Mouse (Mus musculus) embryonic stem cell, embryonic (primary cell): ENCODE data around the gene Sf3b1.
"Not testable (repeated sequence)": the region's sequence is repeated elsewhere in the genome, so short reads cannot be mapped to it uniquely, and the experiment has no call there.

ENCODE experiments used
- CTCF ChIA-PET, 4 experiments: fragments of 300-600 bp in 2 of 4; fragments of 350-600 bp in 2 of 4; sonication (Branson Sonifier 250); formaldehyde crosslinking; loops; one replicate each; lab custom pipeline; 2022; ENCODE audit warnings: inconsistent platforms in 2 of 4; lab: Charles Lee
- POLR2A ChIA-PET, 4 experiments: fragments of 300-600 bp in 2 of 4; fragments of 350-600 bp in 2 of 4; sonication (Branson Sonifier 250); formaldehyde crosslinking; loops; one replicate each; lab custom pipeline; 2022; ENCODE audit warnings: antibody characterized with exemption in 4 of 4, inconsistent platforms in 1 of 4; lab: Charles Lee

The Sf3b1 gene

DNA sequence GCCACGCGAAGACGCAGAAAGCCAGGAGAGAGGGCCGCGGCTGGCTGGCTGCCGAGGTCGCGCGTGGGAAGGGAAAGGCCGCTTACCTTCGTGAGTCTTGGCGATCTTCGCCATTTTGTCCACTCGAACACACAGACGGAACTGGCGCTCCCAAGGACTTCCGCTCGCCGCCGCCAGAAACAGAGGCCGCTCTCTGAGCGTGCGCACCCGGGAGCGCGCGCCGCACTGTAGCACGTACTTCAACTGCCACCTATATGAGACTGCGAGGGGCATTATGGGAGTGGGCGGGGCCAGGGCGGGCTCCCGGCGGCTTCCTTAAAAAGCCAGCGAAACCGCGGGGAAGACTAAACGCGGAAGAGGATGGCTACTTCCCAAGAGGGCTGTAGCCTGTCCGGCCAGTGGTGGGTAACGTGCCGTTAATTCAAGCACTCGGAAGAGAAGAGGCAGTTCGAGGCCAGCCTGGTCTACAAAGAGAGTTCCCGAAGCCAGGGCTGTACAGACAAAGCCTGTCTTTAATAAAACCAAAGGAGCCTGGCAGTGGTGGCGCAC is at the start of gene Sf3b1:
TSS of gene Sf3b1 (minus strand) at position 229 of the 549 bp plus-strand sequence.
- ChIA-PET CTCF (no interaction called here), POLR2A (interaction anchor here in 2 of 4 experiments (0.6 to 2.4 kb wide), 9 partner anchors 15 to 456 kb away, joined by 3 to 13 read pairs (median 3); partner anchors contain the start of genes Coq10b (in 2 of the 2) and Mob4 (in 1 of the 2))

DNA sequence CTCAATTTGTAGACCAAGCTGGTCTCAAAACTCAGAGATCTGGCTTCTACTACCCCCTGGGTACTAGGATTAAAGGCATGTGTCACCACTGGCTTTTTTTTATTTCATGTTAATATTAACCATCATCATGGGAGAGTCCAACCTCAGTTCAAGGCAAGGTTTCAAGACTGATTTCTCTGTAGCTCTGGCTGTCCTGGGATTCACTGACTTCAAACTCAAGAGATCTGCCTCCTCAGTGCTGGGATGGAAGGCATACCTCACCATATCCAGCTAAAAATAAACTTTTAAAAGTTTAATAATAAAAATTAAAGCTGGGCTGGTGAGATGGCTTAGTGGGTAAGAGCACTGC is 49.1 kb upstream of the Sf3b1 start:
- ChIA-PET POLR2A (interaction anchor here (0.5 to 2.7 kb wide), 25 partner anchors 9 to 1980 kb away, joined by 3 to 38 read pairs (median 4); partner anchors contain the start of genes Hspd1 (in 3 of the 4), Hspe1 (in 3 of the 4) and Mob4 (in 1 of the 4)), CTCF (no interaction called here)

DNA sequence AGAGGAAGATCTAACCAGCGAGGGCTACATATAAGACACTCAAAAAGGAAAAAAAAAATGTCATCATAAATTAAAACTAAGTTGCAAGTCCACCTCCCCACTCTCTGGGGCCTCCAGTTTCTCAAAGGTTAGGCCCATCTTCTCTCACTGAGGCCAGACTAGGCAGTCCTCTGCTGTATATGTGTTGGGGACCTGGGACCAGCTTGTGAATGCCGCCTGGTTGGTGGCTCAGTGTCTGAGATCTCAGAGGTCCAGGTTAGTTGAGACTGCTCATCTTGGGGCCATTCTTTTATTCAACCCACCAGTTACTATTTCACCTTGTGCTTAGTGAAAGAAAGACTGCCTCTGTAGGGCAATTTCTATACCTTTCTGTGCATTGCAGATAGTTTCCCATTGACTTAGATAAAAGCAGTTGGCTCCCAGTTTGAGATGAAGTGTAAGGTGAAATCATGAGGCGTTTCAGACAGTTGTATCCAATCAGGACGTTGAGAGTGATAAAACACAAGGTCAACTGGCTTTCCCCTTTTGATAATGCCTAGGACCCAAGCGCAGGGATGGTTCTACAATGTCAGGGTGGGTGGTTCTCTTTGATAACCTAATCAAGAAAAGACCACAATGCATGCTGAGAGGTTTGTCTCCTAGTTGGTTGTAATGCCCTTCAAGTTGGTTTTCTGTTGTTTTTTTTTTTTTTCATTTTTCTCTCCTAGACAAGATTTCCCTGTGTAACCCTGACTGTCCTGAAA is 48.5 kb upstream of the Sf3b1 start:
- ChIA-PET POLR2A (interaction anchor here (0.5 to 2.7 kb wide), 21 partner anchors 9 to 1980 kb away, joined by 3 to 38 read pairs (median 5); partner anchors contain the start of genes Hspd1 (in 3 of the 4), Hspe1 (in 3 of the 4) and Mob4 (in 1 of the 4)), CTCF (no interaction called here)

DNA sequence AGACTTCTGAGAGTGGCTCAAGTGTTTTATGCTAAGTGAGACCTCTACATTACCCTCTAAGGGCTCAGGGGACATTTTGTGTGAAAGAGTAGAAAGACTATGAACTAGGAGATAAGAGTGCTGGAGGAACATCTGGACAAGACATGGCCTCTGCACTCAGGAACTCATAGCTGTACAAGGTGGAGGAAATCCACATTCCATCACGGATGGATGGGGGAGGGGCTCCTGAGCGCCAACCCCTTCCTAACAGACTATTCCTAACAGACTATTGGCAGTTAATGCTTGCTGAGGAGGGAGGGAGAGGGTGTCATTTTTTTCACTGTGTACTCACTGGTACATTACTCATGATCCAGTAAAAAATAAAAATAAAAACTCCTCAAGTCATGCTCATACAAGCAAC is 47.5 kb upstream of the Sf3b1 start:
- ChIA-PET CTCF (no interaction called here), POLR2A (interaction anchor here in 2 of 4 experiments (0.6 kb wide), 2 partner anchors 11 to 13 kb away, joined by 3 to 4 read pairs; partner anchors contain the start of genes Hspd1 (in 1 of the 2) and Hspe1 (in 1 of the 2))

DNA sequence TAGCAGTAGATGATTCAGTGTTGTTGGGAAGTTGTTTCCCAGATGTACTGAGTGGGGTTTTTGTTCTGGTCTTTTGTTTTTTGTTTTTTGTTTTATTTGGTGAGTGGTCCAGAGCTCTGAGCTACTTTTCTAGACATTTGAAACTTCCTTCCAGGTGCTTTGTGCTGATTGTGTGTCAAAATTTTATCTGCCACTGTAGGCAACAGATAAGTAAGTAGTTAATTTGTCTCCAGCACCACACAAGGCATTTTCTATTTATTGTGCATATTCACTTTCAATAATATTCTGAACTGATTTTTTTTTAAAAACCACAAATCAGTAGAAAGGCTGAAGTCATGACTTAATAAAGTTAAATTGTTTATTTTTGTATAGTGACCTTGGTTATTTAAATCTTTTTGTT is 45.0 kb upstream of the Sf3b1 start:
- CTCF ChIA-PET, result not testable (repeated sequence)
- POLR2A ChIA-PET, result interaction anchor here in 2 of 4 experiments (1.1 to 2.2 kb wide), 5 partner anchors 10 to 93 kb away, joined by 3 to 17 read pairs (median 5); partner anchors contain the start of genes Hspd1 (in 1 of the 2) and Hspe1 (in 1 of the 2)

DNA sequence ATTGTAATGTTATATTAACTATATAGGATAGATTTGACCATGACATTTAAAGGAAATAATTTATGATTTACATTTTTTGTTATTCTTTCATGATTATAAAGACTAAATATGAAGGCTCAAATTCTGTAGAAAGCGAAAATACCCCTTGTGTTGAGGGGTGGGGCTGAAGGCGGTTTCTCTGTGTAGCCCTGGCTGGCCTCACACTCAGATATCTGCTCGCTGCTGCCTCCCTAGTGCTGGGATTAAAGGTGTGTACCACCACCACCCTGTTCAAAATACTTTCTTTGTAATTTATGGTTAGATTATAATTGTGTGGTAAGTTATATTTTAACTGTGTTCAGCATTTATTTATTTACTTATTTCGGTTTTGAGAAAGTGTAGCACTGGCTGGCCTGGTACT is 34.5 kb upstream of the Sf3b1 start:
- ChIA-PET CTCF (no interaction called here), POLR2A (interaction anchor here in 1 of 4 experiments (1.8 kb wide), 1 partner anchor 26 kb away, joined by 5 read pairs; no protein-coding TSS in a partner anchor)

DNA sequence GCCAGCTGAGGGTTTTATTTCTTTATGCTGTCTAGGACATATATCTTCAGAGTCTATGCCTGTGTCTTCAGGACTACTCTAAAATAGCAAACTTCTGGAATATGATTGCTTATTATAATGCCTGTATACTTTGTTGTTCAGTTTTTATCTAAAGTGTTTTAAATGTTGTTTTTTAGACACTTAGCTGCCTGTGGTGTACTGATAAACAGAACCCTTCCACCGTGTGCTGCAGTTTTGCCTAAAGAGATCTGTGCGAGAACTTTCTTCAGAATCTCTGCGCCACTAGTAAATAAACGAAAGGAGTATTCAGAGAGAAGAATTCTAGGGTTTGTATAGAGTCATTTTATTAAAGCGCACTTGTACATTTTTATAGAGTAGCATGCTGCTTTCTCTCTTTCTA is 33.8 kb upstream of the Sf3b1 start:
- CTCF ChIA-PET, result interaction anchor here in 1 of 4 experiments (0.5 to 0.9 kb wide), 2 partner anchors 165 to 1687 kb away, joined by 3 to 4 read pairs; no protein-coding TSS in a partner anchor
- POLR2A ChIA-PET, result interaction anchor here in 2 of 4 experiments (0.7 to 1.8 kb wide), 5 partner anchors 9 to 75 kb away, joined by 3 to 6 read pairs (median 3); partner anchors contain the start of genes Coq10b (in 1 of the 2), Hspd1 (in 1 of the 2) and Hspe1 (in 1 of the 2)

DNA sequence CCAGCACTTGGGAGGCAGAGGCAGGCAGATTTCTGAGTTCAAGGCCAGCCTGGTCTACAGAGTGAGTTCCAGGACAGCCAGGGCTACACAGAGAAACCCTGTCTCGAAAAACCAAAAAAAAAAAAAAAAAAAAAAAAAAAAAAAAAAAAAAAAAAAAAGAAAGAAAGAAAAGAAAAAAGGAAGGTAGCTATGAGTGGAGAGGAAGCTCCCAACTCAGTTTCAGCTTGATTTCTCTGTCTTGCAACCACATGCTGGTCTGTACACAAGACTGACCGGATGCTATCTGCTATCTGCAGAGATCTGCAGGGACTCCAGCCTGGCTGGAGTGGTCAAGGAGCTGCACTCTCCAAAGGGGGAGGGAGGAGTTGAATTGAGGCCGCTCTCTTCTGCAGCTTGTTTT is 31.1 kb upstream of the Sf3b1 start:
- CTCF ChIA-PET, result not testable (repeated sequence)

DNA sequence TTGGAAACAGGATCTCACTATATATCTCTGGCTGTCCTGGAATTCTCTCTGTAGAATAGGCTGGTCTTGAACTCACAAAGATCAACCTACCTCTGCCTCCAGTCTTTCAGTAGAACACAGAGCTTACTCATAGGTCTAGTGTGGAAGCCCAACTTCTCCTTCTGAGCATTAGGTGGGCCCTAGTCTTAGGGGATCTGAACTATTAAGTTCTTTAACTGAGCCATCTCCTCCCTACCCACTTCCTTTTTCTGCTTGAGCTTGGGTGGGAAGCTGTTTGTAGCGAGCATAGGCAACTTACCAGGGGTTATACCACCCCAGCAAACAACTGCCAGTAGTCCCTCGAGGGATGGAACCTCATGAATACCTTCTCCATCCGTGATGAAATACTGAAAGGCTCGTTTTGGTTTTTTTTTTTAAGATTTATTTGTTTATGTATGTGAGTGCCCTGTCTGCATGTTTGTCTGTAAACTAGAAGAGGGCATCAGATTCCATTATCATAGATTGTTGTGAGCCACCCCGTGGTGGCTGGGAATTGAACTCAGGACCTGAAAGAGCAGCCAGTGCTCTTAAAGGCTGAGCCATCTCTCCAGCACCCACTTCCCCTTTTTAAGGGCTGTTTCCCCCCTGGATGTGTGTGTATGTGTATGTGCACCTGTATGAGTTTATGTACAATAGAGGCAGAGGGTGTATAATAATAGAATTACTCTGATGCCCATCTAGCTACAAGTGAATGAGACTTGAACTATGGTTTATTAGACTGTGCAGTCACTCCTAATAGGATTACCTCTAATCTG is 28.2 kb upstream of the Sf3b1 start:
- ChIA-PET CTCF (interaction anchor here in 1 of 4 experiments (1.5 kb wide), 1 partner anchor 13 kb away, joined by 3 read pairs; no protein-coding TSS in a partner anchor), POLR2A (interaction anchor here in 2 of 4 experiments (1.1 to 2.4 kb wide), 4 partner anchors 30 to 805 kb away, joined by 3 to 8 read pairs (median 4); partner anchors contain the start of gene Ccdc150 (in 1 of the 2))

More for the DNA sequence above, 31.1 kb upstream of the Sf3b1 start:
- POLR2A ChIA-PET, result interaction anchor here in 3 of 4 experiments (0.6 to 2.6 kb wide), 10 partner anchors 8 to 78 kb away, joined by 3 to 9 read pairs (median 3); no protein-coding TSS in a partner anchor

DNA sequence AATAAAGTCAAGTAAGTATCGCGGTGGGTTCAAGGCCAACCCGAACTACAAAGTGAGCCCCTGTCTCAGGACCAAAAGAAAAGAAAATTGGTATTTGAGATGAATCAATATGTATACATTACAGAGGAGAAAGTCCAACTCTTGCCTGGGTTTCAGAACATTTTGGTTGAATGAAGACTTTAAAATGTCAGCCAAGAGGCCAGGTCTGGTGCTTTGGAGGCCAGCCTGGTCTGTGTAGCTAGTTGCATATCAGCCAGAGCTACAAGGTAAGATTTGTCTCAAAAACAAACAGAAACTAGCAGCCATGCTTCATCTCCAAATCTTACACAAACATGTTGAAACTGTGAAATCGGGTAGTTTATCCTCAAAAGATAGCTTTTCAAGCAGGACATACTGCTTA is 26.3 kb upstream of the Sf3b1 start:
- POLR2A ChIA-PET, result interaction anchor here in 1 of 4 experiments (0.5 to 1.9 kb wide), 7 partner anchors 12 to 145 kb away, joined by 3 to 4 read pairs (median 3); no protein-coding TSS in a partner anchor
- CTCF ChIA-PET, result no interaction called here

DNA sequence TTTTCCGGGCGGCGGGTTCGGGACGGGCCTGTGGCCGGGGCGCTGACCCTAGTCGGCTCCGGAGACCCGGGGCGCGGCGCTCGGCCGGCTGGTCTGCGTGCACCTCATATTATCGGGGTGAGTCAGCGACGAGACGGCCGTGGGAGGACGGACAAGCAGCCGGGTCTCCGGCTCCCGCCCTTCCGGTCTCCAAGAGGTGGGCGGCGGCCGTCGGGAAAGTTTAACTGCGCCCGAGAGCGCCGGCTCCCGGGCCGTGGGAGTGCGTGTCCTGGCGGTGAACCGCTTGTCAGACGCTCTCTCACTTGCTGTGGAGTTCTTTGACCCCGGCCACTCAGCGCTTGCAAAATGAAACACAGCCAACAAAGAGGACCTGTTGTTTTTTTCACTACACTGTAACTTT is 25.7 kb upstream of the Sf3b1 start:
- POLR2A ChIA-PET, result interaction anchor here in 3 of 4 experiments (0.8 to 1.9 kb wide), 26 partner anchors 8 to 145 kb away, joined by 3 to 15 read pairs (median 4); partner anchors contain the start of genes Hspd1 (in 1 of the 3) and Hspe1 (in 1 of the 3)
- CTCF ChIA-PET, result interaction anchor here in 3 of 4 experiments (0.7 to 1.1 kb wide), 4 partner anchors 11 to 310 kb away, joined by 3 to 6 read pairs (median 4); partner anchors contain the start of gene Boll (in 1 of the 3)

DNA sequence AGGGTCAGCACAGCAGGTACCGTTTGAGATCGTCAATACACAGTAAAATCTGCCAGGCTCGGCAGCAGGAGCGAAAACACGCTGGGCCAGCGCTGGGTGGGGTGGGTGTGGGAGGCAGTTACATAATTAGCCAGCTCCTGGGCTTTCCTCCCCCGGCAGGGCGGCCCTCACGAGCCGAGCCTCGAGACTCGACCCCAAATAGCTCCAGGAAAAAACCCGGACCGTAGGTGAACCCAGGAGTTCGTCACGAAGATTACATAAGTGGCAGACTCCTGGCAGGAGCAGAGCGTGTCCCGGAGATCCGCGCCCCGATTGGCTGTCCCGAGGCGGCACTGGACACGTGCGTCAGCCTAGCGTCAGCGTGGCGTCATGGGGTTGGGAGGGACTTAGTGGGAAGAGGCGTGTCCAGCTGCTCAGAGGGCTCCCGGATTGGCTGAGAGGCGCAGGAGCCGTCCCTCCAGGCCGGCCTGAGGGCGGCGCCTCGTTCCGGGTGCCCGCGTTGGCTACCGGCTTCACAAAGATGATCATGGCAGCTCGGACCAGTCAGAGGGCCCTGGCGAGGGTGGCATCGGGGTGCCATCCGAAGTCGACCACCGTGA is 25.2 kb upstream of the Sf3b1 start, which contains the start of gene Coq10b:
TSS of gene Coq10b (plus strand) at position 416 of the 599 bp plus-strand sequence.
- CTCF ChIA-PET, result interaction anchor here (0.5 to 1.1 kb wide), 6 partner anchors 10 to 311 kb away, joined by 3 to 6 read pairs (median 4); partner anchors contain the start of gene Boll (in 1 of the 4)
- POLR2A ChIA-PET, result interaction anchor here in 3 of 4 experiments (0.6 to 1.9 kb wide), 37 partner anchors 8 to 568 kb away, joined by 3 to 15 read pairs (median 4); partner anchors contain the start of genes Hspd1 (in 1 of the 3), Hspe1 (in 1 of the 3) and Mob4 (in 1 of the 3)

DNA sequence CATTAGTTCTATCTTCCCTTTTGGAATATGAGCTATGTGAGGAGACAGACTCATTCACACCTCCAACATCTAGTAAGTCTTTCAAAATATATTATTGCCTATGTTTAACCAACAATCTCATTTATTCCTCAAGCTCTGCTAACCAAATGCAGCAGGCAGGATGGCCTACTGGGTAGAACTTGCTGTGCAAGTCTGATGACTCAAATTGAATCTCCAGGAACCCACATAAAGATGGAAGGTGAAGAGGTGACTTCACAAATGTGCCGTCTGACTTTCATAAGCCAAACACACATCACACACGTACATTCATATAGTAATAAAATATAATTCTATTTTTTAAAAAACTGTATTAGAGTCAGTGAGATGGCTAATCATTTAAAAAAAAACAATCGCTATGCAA is 24.4 kb upstream of the Sf3b1 start:
- POLR2A ChIA-PET, result interaction anchor here in 3 of 4 experiments (0.6 to 1.9 kb wide), 29 partner anchors 9 to 567 kb away, joined by 3 to 15 read pairs (median 4); partner anchors contain the start of genes Hspd1 (in 1 of the 3), Hspe1 (in 1 of the 3) and Mob4 (in 1 of the 3)
- CTCF ChIA-PET, result interaction anchor here in 1 of 4 experiments (0.6 kb wide), 1 partner anchor 35 kb away, joined by 3 read pairs; no protein-coding TSS in a partner anchor

DNA sequence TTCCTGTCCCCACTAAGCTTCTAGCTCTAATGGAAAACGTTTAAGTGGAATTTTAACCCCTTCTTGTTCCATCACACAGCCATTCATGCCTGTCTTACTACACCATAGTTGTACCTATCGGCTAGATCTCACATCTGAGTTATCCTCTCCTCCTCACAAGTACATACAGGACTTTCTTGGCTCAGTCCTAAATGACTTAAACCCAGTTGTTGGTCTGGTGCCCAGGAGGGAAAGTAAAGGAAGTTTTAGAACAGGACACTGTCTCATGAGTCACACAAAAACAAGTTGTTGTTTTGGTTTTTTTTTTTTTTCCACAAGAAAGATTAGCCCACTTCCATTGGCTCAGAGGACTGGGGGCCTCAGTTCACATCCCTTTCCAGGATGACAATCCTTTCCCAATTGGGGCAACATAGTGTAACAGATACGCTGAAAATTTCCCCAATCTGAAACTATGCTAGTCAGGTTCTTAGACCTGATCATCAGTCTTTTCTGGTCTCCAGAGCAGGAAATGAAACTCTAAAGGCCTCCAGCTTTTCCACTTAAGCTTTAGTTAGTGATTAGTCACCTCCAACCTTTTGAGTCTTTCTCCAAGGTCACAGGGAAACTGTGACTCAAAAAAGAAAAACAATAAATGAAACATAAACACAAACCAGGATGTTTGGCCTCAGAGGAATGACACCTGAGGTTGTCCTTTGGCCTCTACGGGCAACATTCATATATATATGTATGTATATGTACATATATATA is 21.7 kb upstream of the Sf3b1 start:
- ChIA-PET CTCF (interaction anchor here in 1 of 4 experiments (0.6 kb wide), 1 partner anchor 24 kb away, joined by 4 read pairs; no protein-coding TSS in a partner anchor), POLR2A (interaction anchor here in 1 of 4 experiments (0.6 kb wide), 1 partner anchor 28 kb away, joined by 6 read pairs; no protein-coding TSS in a partner anchor)

DNA sequence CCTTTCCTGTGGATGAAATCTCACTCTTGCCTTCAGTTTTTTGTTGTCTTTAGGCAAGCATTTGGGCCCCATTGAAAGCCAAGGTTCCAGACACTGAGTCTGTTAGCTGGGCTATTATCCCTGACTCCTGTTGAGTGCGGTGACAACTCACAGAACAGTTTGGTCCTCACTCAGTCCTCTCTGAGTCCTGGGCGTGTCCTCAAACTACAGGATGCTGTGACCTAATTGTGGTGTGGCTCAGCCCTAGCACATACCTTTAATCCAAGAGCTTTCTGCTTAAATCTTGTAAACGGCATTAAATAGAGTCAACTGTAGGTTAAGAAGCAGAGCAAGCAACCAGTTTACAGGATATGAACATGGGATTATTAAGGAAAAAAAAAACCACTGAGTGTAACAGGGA is 15.9 kb upstream of the Sf3b1 start:
- POLR2A ChIA-PET, result interaction anchor here in 2 of 4 experiments (0.8 to 2.1 kb wide), 4 partner anchors 8 to 22 kb away, joined by 4 to 9 read pairs (median 5); partner anchors contain the start of gene Coq10b (in 1 of the 2)
- CTCF ChIA-PET, result interaction anchor here in 3 of 4 experiments (0.9 to 1.9 kb wide), 7 partner anchors 9 to 832 kb away, joined by 3 to 6 read pairs (median 3); partner anchors contain the start of gene Coq10b (in 2 of the 3)
